23 mouse cellular contexts compared by ENCODE assay signal in genomic region chr4:68319575-68319974, GRCm38 (mm10).
DNase-seq lines count a peak whose midpoint lies in the region; ATAC-seq and TF ChIP-seq lines count a peak whose summit lies in the region.
"Had no signal": no experiment of that assay in that cellular context is flagged by ENCODE, and none has a peak within 500 bp of the region (broad histone marks: within the 10 kb centered on the region; RNA-seq: fewer than 3 reads in every experiment).

No protein-coding gene starts in this region.

- no peaks in the 10 kb centered on the region for H3K36me3 ChIP-seq in hindbrain, embryonic 12.5 days
- no peaks in the 10 kb centered on the region for H3K36me3 ChIP-seq in hindbrain, embryonic 16.5 days (ENCODE audit: control insufficient read depth, insufficient read depth, low read length)
- no peaks in the 10 kb centered on the region for H3K36me3 ChIP-seq in kidney, postnatal 0 days (ENCODE audit: insufficient read depth, low read length)
- no peaks in the 10 kb centered on the region for H3K36me3 ChIP-seq in limb, embryonic 10.5 days
- H3K36me3 ChIP-seq: embryonic facial prominence, embryonic 13.5 days; forebrain, embryonic 12.5 days; heart, embryonic 15.5 days had no signal

- intact Hi-C loops in heart, postnatal 36 days (cut with DNase I): no loop called here

- DNase-seq in kidney, postnatal 0 days (ENCODE audit: low spot score): peak; percentile 14
- DNase-seq in kidney, adult 8-10 months: no peak
- peak; percentile 11 for DNase-seq in embryo, embryonic 11 days
- DNase-seq in limb, embryonic 10.5 days (ENCODE audit: low spot score): peak; percentile 29
- DNase-seq in thymus, postnatal 36 days: no peak
- DNase-seq in heart, postnatal 36 days: no peak
- DNase-seq: adrenal gland, adult 2 months; cerebellum, adult 11 months; cerebellum, adult 8-10 months; cerebellum, postnatal 25 days; gastrocnemius, postnatal 14 days; heart, adult 2 months; heart, postnatal 14 days; kidney, adult 11 months had no signal

- 29% methylated on average over 3 of the region's 3 CpGs for WGBS in hindbrain, embryonic 12.5 days
- WGBS in hindbrain, embryonic 16.5 days: 37% methylated on average over 3 of the region's 3 CpGs
- WGBS in kidney, postnatal 0 days: 12% methylated on average over 3 of the region's 3 CpGs
- 30% methylated on average over 3 of the region's 3 CpGs for WGBS in limb, embryonic 10.5 days

- no peak overlapping the region for H3K4me2 ChIP-seq in hindbrain, embryonic 12.5 days (replicated peaks)
- no peak overlapping the region for H3K4me2 ChIP-seq in hindbrain, embryonic 16.5 days (ENCODE audit: low read length)
- H3K4me2 ChIP-seq in kidney, postnatal 0 days (ENCODE audit: low read length): no peak overlapping the region
- H3K4me2 ChIP-seq: embryonic facial prominence, embryonic 13.5 days; forebrain, embryonic 12.5 days; heart, embryonic 11.5 days; heart, embryonic 15.5 days; hindbrain, embryonic 14.5 days had no signal

- H3K9me3 ChIP-seq in hindbrain, embryonic 12.5 days (replicated peaks): no peaks in the 10 kb centered on the region
- no peaks in the 10 kb centered on the region for H3K9me3 ChIP-seq in hindbrain, embryonic 16.5 days (ENCODE audit: control insufficient read depth, low read length)
- no peaks in the 10 kb centered on the region for H3K9me3 ChIP-seq in kidney, postnatal 0 days (replicated peaks; ENCODE audit: low read length)
- H3K9me3 ChIP-seq in limb, embryonic 10.5 days (replicated peaks): no peaks in the 10 kb centered on the region
- H3K9me3 ChIP-seq: embryonic facial prominence, embryonic 13.5 days; forebrain, embryonic 12.5 days; heart, embryonic 15.5 days had no signal

- no peak overlapping the region for H3K9ac ChIP-seq in hindbrain, embryonic 12.5 days
- H3K9ac ChIP-seq in hindbrain, embryonic 16.5 days (ENCODE audit: low read depth, low read length): no peak overlapping the region
- no peak overlapping the region for H3K9ac ChIP-seq in kidney, postnatal 0 days (ENCODE audit: low read depth, low read length)
- H3K9ac ChIP-seq: embryonic facial prominence, embryonic 13.5 days; forebrain, embryonic 12.5 days; heart, embryonic 15.5 days; hindbrain, embryonic 14.5 days had no signal

- H3K4me1 ChIP-seq in hindbrain, embryonic 12.5 days: no peaks in the 10 kb centered on the region
- H3K4me1 ChIP-seq in hindbrain, embryonic 16.5 days (ENCODE audit: control insufficient read depth, insufficient read depth, low read depth, low read length): no peaks in the 10 kb centered on the region
- no peaks in the 10 kb centered on the region for H3K4me1 ChIP-seq in kidney, postnatal 0 days (replicated peaks; ENCODE audit: insufficient read depth, low read length)
- H3K4me1 ChIP-seq in limb, embryonic 10.5 days: peaks cover 4% of the 10 kb centered on the region; the same call in 1 of the 2 replicates
- H3K4me1 ChIP-seq: embryonic facial prominence, embryonic 13.5 days; forebrain, embryonic 12.5 days; heart, embryonic 15.5 days had no signal

- no peaks in the 10 kb centered on the region for H3K27me3 ChIP-seq in hindbrain, embryonic 12.5 days
- H3K27me3 ChIP-seq in hindbrain, embryonic 16.5 days (replicated peaks; ENCODE audit: control insufficient read depth, insufficient read depth, low read length): no peaks in the 10 kb centered on the region
- H3K27me3 ChIP-seq in kidney, postnatal 0 days (ENCODE audit: insufficient read depth, low read length): no peaks in the 10 kb centered on the region
- no peaks in the 10 kb centered on the region for H3K27me3 ChIP-seq in limb, embryonic 10.5 days (ENCODE audit: low read depth, poor library complexity, severe bottlenecking)
- H3K27me3 ChIP-seq: embryonic facial prominence, embryonic 13.5 days; forebrain, embryonic 12.5 days; heart, embryonic 15.5 days had no signal

- no peak for TF ChIP-seq CTCF in kidney, postnatal 0 days (IDR thresholded peaks at IDR 0.05; ENCODE audit: low read depth)

- 0 out of 2 replicates have a peak, but pooled peaks have one; percentile 35 for ATAC-seq in hindbrain, embryonic 12.5 days (ENCODE audit: low FRiP score)
- ATAC-seq in hindbrain, embryonic 16.5 days: no peak
- no peak for ATAC-seq in kidney, postnatal 0 days (replicated peaks; ENCODE audit: low FRiP score, low read depth)
- ATAC-seq: forebrain, embryonic 16.5 days; inflammation-experienced regulatory T-cells, adult 6 months had no signal

- no peak overlapping the region for H3K4me3 ChIP-seq in hindbrain, embryonic 12.5 days
- no peak overlapping the region for H3K4me3 ChIP-seq in hindbrain, embryonic 16.5 days (ENCODE audit: low read length)
- no peak overlapping the region for H3K4me3 ChIP-seq in kidney, postnatal 0 days (replicated peaks; ENCODE audit: low read depth, low read length)
- no peak overlapping the region for H3K4me3 ChIP-seq in limb, embryonic 10.5 days
- H3K4me3 ChIP-seq: embryonic facial prominence, embryonic 13.5 days; forebrain, embryonic 12.5 days; heart, adult 2 months; heart, embryonic 15.5 days had no signal

- no peak overlapping the region for H3K27ac ChIP-seq in hindbrain, embryonic 12.5 days
- H3K27ac ChIP-seq in hindbrain, embryonic 16.5 days (ENCODE audit: low read depth, low read length): no peak overlapping the region
- no peak overlapping the region for H3K27ac ChIP-seq in kidney, postnatal 0 days
- H3K27ac ChIP-seq in limb, embryonic 10.5 days: no peak overlapping the region
- H3K27ac ChIP-seq: embryonic facial prominence, embryonic 13.5 days; forebrain, embryonic 12.5 days; heart, adult 2 months; heart, embryonic 15.5 days; hindbrain, embryonic 14.5 days had no signal

Comparison
In these comparisons a context has a peak if more than half of its experiments do, and no peak if none do; other contexts are left out.
1. DNase-seq: peak in kidney, postnatal 0 days (single experiment), embryo, embryonic 11 days (single experiment) and limb, embryonic 10.5 days (single experiment); none in kidney, adult 8-10 months (0 of 2), thymus, postnatal 36 days (0 of 2) and heart, postnatal 36 days (0 of 2).